Mouse (Mus musculus) intestine, embryonic 14.5 days (tissue): Measurements from ENCODE around the gene Mpdz. TPM values are rescaled to one million over a fixed set of nuclear protein-coding genes. Genes with fewer than 3 reads are reported as not detected.

Source experiments
- ATAC-seq: fragments of 200-750 bp; cut with Nextera tagmentation; replicated peaks from 2 replicates; pipeline ENCODE4 v1.8.0; 2017; ENCODE audit warnings: low read depth, moderate number of reproducible peaks, moderate TSS enrichment, moderate library complexity; ENCODE audit not compliant: low FRiP score, low TSS enrichment
- DNase-seq: peaks from one replicate; pipeline ENCODE4 v3.0.0-alpha.2; 2018; ENCODE audit warnings: low spot score
- H3K27ac ChIP-seq: fragments of 300-500 bp; sonication (generic); 2 replicates; pipeline ENCODE4 v1.5.1; 2014; ENCODE audit warnings: low read depth, mild to moderate bottlenecking, control low read depth
- H3K27me3 ChIP-seq: fragments of 300-500 bp; sonication (generic); replicated peaks from 2 replicates; pipeline ENCODE4 v1.6.1; 2014; ENCODE audit warnings: low read length, control low read depth; ENCODE audit not compliant: control insufficient read depth, insufficient read depth
- H3K36me3 ChIP-seq: fragments of 300-500 bp; sonication (generic); 2 replicates; pipeline ENCODE4 v1.6.1; 2014; ENCODE audit warnings: low read length, control low read depth; ENCODE audit not compliant: control insufficient read depth, insufficient read depth
- H3K4me1 ChIP-seq: fragments of 300-500 bp; sonication (generic); replicated peaks from 2 replicates; pipeline ENCODE4 v1.6.1; 2014; ENCODE audit warnings: low read length, control low read depth, mixed read lengths; ENCODE audit not compliant: control insufficient read depth, insufficient read depth
- H3K4me2 ChIP-seq: fragments of 300-500 bp; sonication (generic); 2 replicates; pipeline ENCODE4 v1.6.1; 2014; ENCODE audit warnings: low read length
- H3K4me3 ChIP-seq: fragments of 300-500 bp; sonication (generic); 2 replicates; pipeline ENCODE4 v1.5.1; 2014; ENCODE audit warnings: low read depth, low read length, control low read depth, mixed read lengths
- H3K9ac ChIP-seq: fragments of 300-500 bp; sonication (generic); 2 replicates; pipeline ENCODE4 v1.6.1; 2014; ENCODE audit warnings: mild to moderate bottlenecking, low read length
- H3K9me3 ChIP-seq: fragments of 300-500 bp; sonication (generic); 2 replicates; pipeline ENCODE4 v1.6.1; 2016; ENCODE audit warnings: low read length, control low read depth; ENCODE audit not compliant: control insufficient read depth
- WGBS: fragments of 180-500 bp; shearing (Covaris S2); extraction: QIAGEN DNeasy Blood & Tissue Kit; methylation state at CpG from one replicate; pipeline ENCODE4 v1.1.7; 2014; 5-methylcytosine and 5-hydroxymethylcytosine counted together
- polyA plus RNA-seq: library from polyadenylated mRNA; unstranded; fragments of >200 nt; fragmentation: Nextera tagmentation; extraction: Ambion mirVana; gene quantifications from 2 replicates; pipeline ENCODE4 v1.2.1, GENCODE M21; 2014

Gene Mpdz
- 30.9 and 36.3 TPM in 2 replicates for polyA plus RNA-seq

DNA sequence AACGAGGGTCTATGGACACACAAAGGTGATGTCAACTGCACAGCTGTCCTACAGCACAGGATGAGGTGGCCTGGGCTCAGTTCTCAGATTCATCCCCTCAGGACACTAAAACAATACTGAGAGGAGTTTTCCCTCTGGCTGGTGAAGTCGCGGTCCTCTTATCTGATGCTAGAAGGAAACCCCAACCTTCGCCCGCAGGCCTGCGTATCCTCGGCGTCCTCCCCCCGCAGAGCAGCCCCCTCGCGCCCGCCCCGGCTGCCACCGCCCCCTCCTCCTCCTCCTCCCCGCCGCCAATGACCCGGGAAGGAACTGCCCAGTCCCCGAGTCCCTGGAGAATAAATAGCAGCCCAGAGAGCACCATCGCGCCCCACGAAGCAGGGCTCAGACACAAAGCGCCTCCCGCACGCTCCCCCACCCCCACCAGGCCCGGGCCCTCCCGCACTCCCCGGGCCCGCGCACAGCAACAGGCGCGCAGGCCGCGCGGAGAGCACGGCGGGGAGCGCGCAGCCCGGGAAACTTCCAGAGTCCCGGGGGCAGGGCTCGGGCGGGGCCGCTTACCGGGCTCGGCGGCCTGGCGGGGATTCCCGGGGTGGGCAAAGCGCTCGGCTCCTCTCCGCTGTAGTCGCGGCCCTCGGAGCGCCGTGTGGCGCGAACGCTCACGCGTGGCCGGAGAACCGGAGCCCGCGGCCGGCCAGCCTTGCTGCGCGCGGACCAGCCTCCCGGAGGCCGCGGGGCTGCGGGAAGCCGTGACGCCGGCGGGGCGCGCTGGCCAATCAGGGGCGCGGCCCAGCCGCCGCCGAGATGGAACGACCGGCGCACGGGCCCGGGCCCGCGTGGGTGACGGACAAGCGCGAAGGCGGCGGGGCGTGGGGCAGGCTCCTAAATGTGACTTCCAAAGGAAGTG is at the start of gene Mpdz:
Gene Mpdz, minus strand, starts transcription at position 738 of the 904 bp plus-strand sequence.
- H3K27ac ChIP-seq = peak within 1 kb of the TSS; percentile 93
- H3K4me1 ChIP-seq = 0 out of 2 replicates have a peak, but pooled peaks cover 4% of the 10 kb centered on the region
- peak; percentile 87 for DNase-seq
- no peaks in the 10 kb centered on the region for H3K36me3 ChIP-seq
- H3K9me3 ChIP-seq = no peaks in the 10 kb centered on the region
- peak within 1 kb of the TSS; percentile 70 for H3K4me3 ChIP-seq
- H3K9ac ChIP-seq = peak within 1 kb of the TSS; percentile 96
- H3K4me2 ChIP-seq = peak within 1 kb of the TSS; percentile 64
- under 1% methylated on average over 88 of the region's 97 CpGs for WGBS
- no peaks in the 10 kb centered on the region for H3K27me3 ChIP-seq
- peak; percentile 97 for ATAC-seq

DNA sequence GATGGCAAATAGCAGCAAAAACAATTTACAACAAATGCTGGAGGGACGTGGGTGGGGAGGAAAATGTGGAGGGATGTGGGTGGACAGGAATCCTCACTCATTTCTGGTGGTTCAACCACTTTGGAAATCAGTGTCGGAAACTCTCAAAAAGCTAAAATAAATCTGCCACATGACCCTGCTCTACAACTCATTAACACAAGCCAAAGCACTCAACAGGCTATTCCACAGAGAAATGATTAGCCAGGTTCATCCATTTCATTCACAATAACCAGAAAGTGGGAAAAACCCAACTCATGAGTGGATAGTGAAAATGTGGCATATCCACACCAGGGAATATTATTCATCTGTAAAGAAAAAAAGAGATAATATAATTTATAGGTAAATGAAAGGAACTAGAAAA is 47.9 kb upstream of the Mpdz start:
- ATAC-seq = no peak
- Histone ChIP-seq H3K4me2 (no peak overlapping the region), H3K4me3 (no peak overlapping the region), H3K9me3 (no peaks in the 10 kb centered on the region), H3K36me3 (no peaks in the 10 kb centered on the region), H3K27ac (no peak overlapping the region), H3K4me1 (no peaks in the 10 kb centered on the region), H3K27me3 (no peaks in the 10 kb centered on the region), H3K9ac (no peak overlapping the region)
- no peak for DNase-seq
- 84% methylated on average over 2 of the region's 2 CpGs for WGBS

DNA sequence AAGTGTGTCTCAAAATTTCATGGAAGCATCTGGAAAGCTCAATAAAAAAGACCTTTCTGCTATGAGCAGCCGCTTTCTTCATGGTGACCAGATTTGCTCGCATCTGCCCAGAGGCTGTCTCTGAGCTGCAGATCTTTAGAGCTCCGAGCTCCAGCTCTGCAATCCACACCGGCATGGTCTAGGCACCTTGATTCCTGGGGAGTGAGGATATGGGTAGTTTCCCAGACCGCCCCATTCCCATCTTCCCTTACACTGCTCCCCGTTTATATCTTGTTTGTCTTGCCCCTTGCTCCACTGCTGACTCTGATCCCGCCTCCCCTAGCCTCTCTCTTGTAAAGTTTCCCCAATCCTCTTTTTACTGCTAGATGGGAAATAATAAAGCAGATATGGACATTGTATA is 42.0 kb upstream of the Mpdz start:
- DNase-seq (no peak), ATAC-seq (no peak)
- Histone ChIP-seq H3K9me3 (no peaks in the 10 kb centered on the region), H3K4me2 (no peak overlapping the region), H3K9ac (no peak overlapping the region), H3K36me3 (no peaks in the 10 kb centered on the region), H3K4me1 (peaks cover 5% of the 10 kb centered on the region; the same call in 1 of the 2 replicates), H3K4me3 (no peak overlapping the region), H3K27ac (no peak overlapping the region), H3K27me3 (no peaks in the 10 kb centered on the region)
- WGBS = 72% methylated on average over 7 of the region's 7 CpGs

DNA sequence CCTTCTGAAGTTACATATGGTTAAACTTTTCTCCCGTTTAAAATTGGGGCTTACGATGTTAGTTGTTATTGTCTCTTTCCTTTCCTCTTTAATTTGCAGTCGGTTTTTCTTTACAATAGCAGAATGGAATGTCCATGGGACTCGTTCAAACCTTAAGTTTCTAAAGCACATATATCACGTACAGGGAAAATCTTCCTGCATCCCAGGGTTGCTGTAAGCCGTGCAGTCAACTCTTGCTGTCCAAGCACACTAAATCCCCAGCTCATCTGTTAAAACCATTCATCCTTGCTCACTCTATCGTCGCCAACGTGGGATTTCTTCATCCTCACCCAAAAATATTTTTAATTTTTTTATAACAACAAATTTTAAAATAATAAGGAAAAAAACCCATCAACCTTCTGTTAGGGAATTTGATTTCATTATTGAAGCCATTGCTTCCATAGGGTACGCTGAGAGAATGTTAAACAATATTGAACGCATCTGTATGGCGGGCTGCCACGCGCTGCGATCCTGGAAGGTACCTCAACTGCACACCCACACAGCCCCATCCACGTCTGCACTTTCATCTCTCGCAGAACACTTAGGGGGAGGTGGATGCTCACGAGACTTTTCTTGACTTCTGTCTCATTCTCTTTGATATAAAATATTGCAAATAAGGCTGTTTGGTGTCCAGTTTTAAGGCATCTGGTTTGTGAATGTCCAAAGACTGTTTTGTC is 41.4 kb upstream of the Mpdz start:
- Histone ChIP-seq H3K9me3 (no peaks in the 10 kb centered on the region), H3K27me3 (no peaks in the 10 kb centered on the region), H3K27ac (no peak overlapping the region), H3K36me3 (no peaks in the 10 kb centered on the region), H3K4me1 (peaks cover 5% of the 10 kb centered on the region; the same call in 1 of the 2 replicates), H3K4me3 (no peak overlapping the region), H3K9ac (no peak overlapping the region), H3K4me2 (no peak overlapping the region)
- 61% methylated on average over 18 of the region's 18 CpGs for WGBS
- DNase-seq (no peak), ATAC-seq (no peak)

DNA sequence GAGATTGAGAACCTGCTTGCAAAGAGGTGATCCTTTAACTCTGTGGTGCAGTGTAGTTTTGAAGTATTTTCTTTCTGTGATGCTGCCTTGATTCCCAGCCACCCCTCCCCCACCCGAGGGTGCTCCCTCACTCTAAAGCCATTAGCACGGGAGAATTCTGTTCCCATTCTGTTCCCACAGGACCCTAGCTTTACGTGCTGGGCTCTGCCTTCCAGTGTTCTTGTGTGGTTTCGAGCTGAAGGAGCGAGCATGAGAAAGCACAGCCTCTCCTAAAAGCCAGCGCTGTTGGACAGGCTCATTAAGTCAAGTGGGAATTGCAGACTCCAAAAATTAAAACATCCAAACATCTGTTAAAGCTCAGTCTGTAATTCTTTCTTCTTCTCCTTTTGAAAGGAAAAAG is 40.5 kb upstream of the Mpdz start:
- H3K27ac ChIP-seq = no peak overlapping the region
- H3K4me2 ChIP-seq = no peak overlapping the region
- no peaks in the 10 kb centered on the region for H3K36me3 ChIP-seq
- no peaks in the 10 kb centered on the region for H3K27me3 ChIP-seq
- ATAC-seq (no peak), DNase-seq (no peak)
- no peaks in the 10 kb centered on the region for H3K9me3 ChIP-seq
- no peak overlapping the region for H3K4me3 ChIP-seq
- H3K4me1 ChIP-seq = peaks cover 5% of the 10 kb centered on the region; the same call in 1 of the 2 replicates
- H3K9ac ChIP-seq = no peak overlapping the region
- 20% methylated on average over 6 of the region's 6 CpGs for WGBS

DNA sequence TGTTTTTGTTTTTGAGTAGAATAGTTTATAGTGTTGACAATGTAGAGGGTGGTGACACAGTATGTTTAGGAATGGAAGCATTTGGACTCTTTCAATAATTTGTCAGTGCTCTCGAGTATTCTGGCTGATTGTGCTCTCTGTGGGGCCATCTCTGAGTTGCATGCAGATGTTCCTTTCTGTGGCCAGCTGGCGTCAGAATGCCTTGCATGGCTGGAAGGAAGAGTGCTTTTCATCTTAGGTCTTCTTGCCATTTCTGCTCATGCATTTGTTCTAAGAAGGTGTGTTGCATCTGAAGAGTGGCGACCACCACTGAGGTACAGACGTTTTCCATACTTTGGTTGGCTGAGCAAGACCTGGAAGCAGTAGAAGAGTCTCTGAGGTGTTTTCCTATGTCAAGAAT is 24.2 kb upstream of the Mpdz start:
- Histone ChIP-seq H3K4me3 (no peak overlapping the region), H3K36me3 (no peaks in the 10 kb centered on the region), H3K9ac (no peak overlapping the region), H3K4me2 (no peak overlapping the region), H3K9me3 (no peaks in the 10 kb centered on the region), H3K27ac (no peak overlapping the region), H3K4me1 (no peaks in the 10 kb centered on the region), H3K27me3 (no peaks in the 10 kb centered on the region)
- ATAC-seq (no peak), DNase-seq (no peak)
- WGBS = 82% methylated on average over 4 of the region's 4 CpGs

DNA sequence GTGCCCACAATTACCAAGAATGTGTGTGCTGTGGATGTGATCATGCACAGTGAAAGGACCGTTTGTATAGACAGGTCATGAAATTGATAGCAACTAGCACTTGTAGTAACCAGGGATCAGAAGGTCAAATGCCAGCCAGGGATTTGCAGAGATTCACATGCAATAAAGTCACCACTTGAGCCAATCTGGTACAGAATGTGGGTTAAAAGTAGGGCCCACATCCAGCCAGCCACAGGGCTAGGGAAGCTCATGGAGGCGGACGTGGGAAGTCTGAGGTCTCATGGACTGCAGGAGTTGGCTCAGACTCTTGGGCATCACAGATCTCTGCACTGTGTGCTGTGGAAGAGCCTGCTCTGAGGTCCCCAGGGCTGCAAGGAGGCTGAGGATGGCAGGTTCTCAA is 22.6 kb upstream of the Mpdz start:
- Histone ChIP-seq H3K9ac (no peak overlapping the region), H3K27me3 (no peaks in the 10 kb centered on the region), H3K4me2 (no peak overlapping the region), H3K9me3 (no peaks in the 10 kb centered on the region), H3K27ac (no peak overlapping the region), H3K4me1 (no peaks in the 10 kb centered on the region), H3K4me3 (no peak overlapping the region), H3K36me3 (no peaks in the 10 kb centered on the region)
- ATAC-seq (no peak), DNase-seq (no peak)
- 82% methylated on average over 3 of the region's 3 CpGs for WGBS

DNA sequence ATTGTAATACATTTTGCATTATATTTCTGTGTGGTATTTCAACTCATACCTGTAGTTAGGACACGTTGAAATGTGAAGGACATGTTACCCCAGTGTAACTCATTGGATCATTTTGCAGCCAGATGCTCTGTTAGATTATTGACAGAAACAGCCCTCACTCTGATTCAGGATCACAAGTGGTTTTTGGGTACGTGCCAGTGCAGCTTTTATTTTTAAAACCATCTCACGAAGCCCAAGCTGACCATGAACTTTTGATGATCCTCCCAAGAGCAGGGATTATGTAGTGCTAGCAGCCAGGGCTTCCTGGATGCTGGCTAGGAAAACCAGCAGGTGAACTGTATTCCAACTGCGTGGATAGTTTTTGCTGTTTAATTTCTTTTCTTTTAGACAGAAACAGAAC is 19.6 kb upstream of the Mpdz start:
- Histone ChIP-seq H3K9me3 (no peaks in the 10 kb centered on the region), H3K9ac (no peak overlapping the region), H3K4me2 (no peak overlapping the region), H3K4me3 (no peak overlapping the region), H3K4me1 (no peaks in the 10 kb centered on the region), H3K27me3 (no peaks in the 10 kb centered on the region), H3K27ac (no peak overlapping the region), H3K36me3 (no peaks in the 10 kb centered on the region)
- DNase-seq (no peak), ATAC-seq (no peak)
- 61% methylated on average over 4 of the region's 4 CpGs for WGBS
